Mouse (Mus musculus) embryo, embryonic 10 days (tissue): Measurements from ENCODE around the gene Kcnk1.
A peak's percentile ranks its signal among the peaks of the same experiment; 100 is the strongest.

Experiments
- DNase-seq: peaks from one replicate; pipeline ENCODE4 v3.0.0-alpha.2; 2015; ENCODE audit warnings: low spot score

Kcnk1 gene

GRCm38 (mm10) chr8:125996031-125996839 is 1.3 kb downstream of the Kcnk1 start:
- peak; percentile 15 for DNase-seq

DNA sequence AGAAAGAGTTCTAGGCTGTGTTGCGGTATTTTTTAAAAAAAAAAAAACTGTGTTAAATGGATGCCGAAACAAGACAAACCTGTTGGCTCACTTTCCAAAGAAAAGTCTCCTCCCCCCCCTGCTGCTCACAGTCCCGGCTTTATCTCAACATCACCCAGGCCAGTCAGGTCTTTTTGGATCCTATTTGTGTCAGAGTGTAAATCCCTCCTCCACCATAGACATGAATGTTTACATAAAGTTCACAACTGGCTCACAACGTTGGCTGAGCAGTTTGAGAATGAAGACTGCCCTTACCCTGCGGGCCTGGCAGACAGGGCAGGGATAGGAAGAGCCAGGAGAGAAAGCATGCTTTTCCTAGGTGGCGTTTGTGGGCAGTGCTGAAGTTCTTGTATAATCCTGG is 2.0 kb downstream of the Kcnk1 start:
- DNase-seq, result no peak

- DNase-seq, result no peak
Observed at GRCm38 (mm10) chr8:125997550-125997949, 2.6 kb downstream of the Kcnk1 start.

DNA sequence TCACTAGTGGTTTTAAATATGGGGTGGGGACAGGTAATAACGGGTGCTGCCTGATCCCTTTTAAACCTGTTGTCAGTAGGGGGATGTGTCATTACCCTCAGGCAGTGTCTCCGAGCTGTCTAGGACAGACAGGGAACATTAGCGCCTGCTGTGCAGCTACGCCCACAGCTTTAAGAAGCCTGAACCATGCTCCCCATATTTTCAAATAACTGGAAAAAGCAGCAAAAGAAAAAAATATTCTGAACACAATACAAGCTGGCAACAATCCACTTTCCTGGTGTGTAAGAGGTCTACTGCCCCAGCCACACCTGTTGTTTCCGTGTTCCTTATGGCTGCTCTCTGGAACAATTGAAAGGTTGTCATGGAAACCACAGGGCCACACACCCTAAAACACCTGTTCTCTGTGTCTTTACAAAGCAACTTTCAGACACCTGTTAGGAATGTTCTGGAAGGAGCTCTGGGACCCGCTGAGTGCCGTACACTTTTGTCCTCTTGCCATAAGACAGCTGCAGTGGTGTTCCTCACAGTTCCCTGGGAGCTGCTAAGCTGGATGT is 4.9 kb downstream of the Kcnk1 start:
- no peak for DNase-seq

DNA sequence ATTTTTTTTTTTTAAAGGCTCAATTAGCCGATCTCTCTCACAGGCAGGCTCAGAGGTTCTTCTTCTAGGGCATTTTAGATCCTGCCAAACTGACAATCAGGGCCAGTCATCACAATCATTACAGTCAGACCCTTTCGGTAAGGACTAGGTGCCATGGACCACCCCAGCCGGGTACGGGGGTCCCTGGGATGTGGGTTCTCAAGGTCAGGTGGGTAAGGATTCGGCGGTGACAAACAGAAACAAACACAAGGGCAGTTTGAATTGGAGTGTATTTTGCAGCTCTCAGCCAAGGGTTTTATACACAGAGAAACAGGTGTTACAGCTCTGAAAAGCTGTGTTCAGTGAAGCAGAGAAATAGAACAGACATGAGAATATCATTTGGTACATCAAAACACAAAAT is 8.6 kb downstream of the Kcnk1 start:
- DNase-seq, result no peak

- DNase-seq, result no peak
Observed at GRCm38 (mm10) chr8:126004953-126005352, 10.0 kb downstream of the Kcnk1 start.

DNA sequence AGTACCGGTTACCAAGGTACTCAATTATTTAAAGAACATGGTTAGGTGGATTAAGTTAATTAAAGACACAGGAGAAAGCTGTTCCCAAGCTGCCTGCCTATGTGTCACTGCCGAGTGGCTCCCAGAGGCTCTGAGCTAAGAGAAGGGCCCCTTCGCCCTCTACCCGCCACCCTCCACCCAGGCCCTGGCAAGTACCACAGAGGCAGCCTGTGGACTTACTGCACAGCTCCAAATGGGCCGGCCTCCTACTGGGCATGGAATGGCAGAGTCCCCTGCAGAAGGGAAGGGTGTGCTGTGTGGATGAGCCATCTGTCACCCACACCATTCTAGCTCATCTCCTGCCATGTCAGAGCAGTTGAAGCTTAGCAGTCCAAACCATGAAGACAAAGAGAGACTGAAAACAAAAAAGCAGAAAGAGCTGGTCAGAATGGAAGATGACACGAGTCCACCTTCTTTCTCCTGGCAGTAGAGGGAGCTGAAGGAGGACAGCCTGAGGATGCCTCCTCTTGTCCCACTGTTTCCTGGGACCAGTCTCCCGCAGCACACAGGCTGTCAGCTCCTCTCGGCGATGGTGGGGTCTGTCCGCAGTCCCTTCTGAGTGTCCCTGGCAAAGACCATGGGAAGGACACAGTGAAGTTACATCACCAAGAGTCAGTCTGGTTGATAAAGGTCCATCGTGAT is 11.5 kb downstream of the Kcnk1 start:
- DNase-seq, result no peak

DNA sequence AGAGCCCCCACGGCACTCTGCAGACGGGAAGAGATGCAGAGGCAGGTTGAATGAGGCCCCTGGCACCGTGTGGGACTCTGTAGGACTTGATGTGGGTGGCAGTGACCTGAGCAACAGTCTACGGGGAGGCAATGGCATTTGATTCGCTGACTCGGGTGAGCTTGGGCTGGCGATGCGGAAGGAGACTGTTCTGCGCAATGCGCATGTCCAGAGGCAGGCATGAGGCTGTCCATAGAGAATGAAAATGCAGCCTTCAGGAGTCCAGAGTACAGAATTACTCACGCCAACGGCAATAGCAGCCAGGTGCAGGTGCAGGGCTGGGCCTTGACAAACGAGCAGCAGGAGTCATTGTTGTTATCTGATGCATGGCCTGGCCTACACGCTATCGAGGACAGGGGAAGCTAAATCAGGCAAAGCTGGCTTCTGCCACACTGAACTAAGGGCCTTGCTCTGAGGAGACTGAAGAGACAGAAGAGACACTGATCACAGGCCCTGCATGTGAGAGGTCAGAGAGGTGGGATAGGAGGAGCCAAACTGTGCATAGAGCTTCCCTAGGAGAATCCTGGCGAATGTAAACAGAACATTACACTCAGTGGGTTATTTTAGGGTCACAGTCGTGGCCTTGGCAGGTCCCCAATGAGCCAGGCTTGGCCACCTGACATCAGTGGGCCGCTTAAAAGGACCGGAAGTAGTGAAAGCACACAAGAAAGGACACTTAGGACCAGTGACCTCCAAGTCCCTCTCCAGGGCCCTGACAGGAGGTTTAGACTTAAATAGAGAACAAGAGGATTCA is 12.8 kb downstream of the Kcnk1 start:
- DNase-seq, result no peak

DNA sequence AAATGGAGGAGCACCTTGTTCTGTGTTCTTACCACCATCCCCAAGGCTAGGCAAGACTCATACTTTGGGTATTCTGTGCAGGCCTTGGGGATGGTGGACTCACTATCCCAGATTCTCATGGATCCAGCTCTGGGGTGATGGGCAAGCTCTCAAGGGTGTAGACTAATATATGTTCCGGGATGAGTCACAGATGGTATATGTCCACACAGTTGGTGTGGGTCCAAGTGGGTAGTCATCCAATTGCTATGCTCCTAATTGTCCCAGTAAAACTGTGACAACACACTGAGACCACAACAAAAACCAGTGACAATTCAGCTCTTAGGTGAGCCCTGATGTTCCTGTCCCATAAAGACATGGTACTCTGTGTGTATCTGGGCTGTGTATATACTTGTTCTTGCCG is 14.0 kb downstream of the Kcnk1 start:
- DNase-seq, result no peak

GRCm38 (mm10) chr8:126010900-126011299 is 15.9 kb downstream of the Kcnk1 start:
- no peak for DNase-seq

GRCm38 (mm10) chr8:126012334-126012733 is 17.4 kb downstream of the Kcnk1 start:
- DNase-seq, result no peak

GRCm38 (mm10) chr8:126013646-126014045 is 18.7 kb downstream of the Kcnk1 start:
- DNase-seq, result no peak

- no peak for DNase-seq
Observed at GRCm38 (mm10) chr8:126021932-126022331, 27.0 kb downstream of the Kcnk1 start.

DNA sequence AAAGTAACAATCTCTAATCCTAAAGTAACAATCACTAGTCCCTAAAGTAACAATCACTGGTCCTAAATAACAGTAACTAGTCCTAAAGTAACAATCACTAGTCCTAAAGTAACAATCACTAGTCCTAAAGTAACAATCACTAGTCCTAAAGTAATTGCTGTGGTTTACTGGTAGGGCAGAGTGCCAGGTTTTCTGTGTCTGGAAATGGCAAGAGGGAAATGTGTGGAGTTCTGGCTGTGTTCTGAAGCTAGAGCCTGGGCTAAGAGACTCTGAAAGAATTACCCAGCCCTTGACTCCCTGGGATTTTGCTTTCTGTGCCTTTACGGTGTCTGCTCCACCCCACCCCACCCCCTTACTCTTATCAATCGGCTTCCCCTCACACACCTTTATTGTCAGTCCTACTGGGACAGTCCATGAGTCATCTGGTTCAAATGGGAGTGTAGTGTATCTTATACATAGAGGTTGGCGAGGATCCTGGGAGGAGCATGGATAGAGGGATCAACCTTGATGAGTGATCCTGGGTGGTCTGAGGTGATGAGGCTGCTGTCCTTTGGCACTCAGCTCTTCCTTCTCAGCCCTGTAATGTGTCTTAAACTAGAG is 28.8 kb downstream of the Kcnk1 start:
- no peak for DNase-seq

DNA sequence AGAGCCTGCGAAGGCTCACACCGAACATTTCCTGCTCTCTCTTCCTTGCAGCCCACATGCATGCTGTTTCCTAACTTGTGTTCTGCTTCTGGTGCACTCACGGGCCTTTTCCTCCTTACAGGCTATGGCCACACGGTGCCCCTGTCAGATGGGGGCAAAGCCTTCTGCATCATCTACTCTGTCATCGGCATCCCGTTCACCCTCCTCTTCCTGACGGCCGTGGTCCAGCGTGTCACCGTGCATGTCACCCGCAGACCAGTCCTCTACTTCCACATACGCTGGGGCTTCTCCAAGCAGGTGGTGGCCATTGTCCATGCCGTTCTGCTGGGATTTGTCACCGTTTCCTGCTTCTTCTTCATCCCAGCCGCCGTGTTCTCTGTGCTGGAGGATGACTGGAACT is 29.9 kb downstream of the Kcnk1 start:
- no peak for DNase-seq

DNA sequence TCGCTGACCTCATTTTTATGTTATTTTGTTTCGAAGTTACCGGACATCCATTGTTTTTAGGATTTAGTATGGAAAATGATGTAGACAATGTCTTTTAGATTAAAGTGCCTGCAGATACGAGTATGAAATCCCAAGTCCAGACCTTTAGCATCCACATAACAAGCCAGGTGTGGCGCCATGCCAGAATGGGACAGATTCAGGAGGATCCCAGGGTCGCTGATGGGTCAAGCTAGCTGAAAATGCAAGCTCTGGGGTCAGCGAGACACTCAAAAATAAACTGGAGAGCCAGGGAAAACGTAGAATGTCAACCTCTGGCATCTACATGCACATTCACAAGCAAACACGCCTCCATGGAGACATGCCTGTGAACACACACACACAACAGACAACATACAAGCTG is 31.2 kb downstream of the Kcnk1 start:
- DNase-seq, result no peak

GRCm38 (mm10) chr8:126026584-126026983 is 31.6 kb downstream of the Kcnk1 start:
- DNase-seq, result no peak

GRCm38 (mm10) chr8:126027486-126027885 is 32.5 kb downstream of the Kcnk1 start:
- DNase-seq, result no peak

GRCm38 (mm10) chr8:126028941-126029340 is 34.0 kb downstream of the Kcnk1 start:
- no peak for DNase-seq

DNA sequence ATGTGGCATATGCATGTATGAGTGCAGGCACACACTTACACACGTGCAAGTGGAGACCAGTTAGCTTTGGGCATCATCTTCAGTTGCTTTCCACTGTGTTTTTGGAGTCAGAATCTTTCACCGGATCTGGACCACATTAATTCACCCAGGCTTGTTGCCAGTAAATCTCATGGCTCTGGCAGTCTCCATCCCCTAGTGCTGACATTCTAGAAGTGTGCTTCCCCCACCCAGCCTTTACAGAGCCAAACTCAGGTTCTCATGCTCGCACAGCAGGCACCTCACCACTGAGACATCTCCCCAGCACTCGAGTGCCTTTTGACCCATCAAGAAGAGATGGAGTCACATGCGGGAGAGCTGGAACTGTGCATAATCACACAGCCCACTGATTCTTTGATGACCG is 37.8 kb downstream of the Kcnk1 start:
- DNase-seq, result no peak

GRCm38 (mm10) chr8:126035046-126035445 is 40.1 kb downstream of the Kcnk1 start:
- no peak for DNase-seq

DNA sequence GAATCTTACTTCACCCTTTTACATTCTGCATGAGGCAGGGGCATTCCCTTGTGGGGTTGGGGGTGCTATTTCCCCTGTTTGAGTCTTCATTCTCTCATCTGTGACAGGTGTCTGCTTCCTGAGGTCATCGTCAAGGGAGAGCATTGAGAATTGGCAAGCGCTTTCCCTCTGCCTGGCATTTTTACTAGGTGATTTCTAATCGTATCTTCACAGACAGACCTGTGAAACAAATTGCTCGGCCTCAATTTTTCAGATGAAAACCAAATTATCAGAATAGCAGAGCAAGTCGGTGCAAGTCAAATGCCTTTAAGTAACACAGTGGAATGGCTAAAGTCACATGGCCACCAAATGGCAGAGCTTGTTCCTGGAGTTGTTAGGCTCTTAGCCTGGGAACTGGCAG is 41.4 kb downstream of the Kcnk1 start:
- no peak for DNase-seq
